Mouse (Mus musculus): ENCODE measurements at regions not wholly inside any gene's neighbourhood (a gene's known extent, or its start where the extent isn't known, plus 50 kb on each side); places are given as distances from the start of the nearest gene placed in this dataset.
"Not testable (repeated sequence)": the region's sequence is repeated elsewhere in the genome, so short reads cannot be mapped to it uniquely, and the experiment has no call there.

GRCm38 (mm10) chr7:116680523-116680922, 176.4 kb downstream of the Nucb2 start:
- DNase-seq (ENCODE audit: extremely low spot score): no peak

DNA sequence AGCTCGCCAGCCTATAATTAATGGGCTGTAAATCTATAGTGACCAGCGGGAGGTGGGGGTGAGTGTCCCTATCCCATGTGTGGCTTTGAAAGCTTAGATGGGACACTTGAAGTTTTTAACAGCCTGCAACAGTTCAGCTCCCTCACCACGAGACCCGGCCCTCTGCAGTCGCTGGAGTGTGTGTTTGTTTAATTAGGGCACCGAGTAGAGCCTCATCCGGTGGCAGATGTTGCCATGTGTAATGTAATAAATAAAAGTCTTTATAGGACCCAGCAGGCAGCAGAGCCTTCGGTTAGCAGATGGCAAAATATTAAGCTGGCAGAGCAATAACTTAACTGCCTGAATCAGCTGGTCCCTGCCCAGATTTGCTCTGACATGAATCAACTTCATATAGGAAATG, 177.1 kb downstream of the Nucb2 start:
- DNase-seq (ENCODE audit: extremely low spot score): no peak

DNA sequence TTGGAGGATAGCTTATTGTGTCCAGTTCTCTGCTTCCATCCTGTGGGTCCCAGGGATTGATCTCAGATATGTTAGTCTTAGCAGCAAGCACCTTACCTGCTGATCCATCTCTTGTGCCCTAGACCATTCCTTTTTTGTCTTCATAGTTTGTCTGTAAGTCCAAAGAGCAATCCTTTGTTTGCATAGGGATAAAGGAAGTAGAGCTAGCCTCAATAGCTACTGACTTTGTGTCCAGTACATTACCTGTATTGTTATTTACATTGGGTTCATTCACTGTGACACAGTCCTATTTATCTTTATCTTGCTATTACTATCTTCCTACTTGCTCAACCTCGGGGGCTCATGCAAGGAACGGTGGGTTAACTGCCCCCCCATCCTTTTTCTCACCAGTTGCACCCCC, 196.2 kb downstream of the Nucb2 start:
- DNase-seq (ENCODE audit: extremely low spot score): no peak

- DNase-seq (ENCODE audit: extremely low spot score): peak; percentile 81
These were observed 197.5 kb downstream of the Nucb2 start for GRCm38 (mm10) chr7:116701466-116702342.

DNA sequence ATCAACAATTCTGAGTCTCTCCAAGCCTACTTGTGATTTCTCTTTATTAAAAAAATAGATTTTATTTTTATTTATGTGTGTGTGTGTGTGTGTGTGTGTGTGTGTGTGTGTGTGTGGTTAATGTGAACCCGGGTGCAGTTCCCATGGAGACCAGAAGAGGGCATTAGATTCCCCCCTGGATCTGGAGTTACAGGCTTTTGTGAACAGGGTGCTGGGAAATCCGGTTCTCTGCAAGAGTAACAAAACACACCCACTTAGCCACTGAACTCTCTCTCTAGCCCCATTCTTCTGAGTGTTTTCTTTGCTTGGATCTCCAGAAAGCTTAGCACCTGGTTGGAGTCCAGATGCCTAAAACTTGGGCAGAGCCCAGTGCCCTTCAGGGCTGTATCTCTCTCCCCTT, 198.4 kb downstream of the Nucb2 start:
- no peak for DNase-seq (ENCODE audit: extremely low spot score)

GRCm38 (mm10) chr7:116711541-116711940, 207.4 kb downstream of the Nucb2 start:
- DNase-seq (ENCODE audit: extremely low spot score): no peak

- no peak for DNase-seq (ENCODE audit: extremely low spot score)
These were observed 209.0 kb downstream of the Nucb2 start for GRCm38 (mm10) chr7:116713200-116713599.

DNA sequence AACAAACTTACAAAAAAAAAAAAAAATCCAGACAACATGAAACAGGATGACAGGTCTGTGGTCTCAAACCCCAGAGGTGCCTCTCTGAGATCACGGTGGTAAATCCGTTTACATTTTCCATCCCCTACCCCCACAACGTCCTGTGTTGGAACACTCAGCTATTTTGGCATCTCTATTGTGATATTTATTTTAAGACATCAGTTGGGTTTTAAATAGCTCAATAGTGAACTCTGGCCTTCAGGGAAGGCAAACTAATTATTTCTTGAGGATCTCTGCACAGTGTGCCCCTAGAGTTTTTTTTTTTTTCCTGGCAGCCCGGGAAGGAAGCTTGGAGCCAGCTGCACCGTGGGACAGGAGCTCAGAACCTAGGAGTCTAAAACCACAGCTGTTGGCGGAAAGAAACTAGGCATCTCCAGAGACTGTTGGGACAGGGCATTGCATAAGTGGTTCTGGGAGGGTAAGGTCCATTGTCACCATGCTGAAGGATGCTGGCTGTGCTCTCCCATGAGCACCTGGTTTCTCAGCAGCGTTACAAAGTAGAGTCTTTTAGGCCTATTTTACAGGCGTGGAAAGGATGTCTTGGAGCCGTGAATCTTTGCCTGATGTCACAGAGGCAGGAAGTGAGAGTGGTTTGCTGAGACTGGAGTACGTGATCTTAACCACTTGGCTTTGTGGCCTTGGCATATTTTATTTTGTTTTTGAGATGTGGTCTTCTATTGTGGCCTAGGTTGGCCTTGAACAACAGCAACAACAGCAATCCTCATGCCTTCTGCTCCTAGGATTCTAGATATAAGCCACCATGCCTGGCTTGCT, 211.3 kb downstream of the Nucb2 start:
- no peak for DNase-seq (ENCODE audit: extremely low spot score)

- no peak for DNase-seq (ENCODE audit: extremely low spot score)
These were observed 224.2 kb downstream of the Nucb2 start for GRCm38 (mm10) chr7:116728379-116728778.

DNA sequence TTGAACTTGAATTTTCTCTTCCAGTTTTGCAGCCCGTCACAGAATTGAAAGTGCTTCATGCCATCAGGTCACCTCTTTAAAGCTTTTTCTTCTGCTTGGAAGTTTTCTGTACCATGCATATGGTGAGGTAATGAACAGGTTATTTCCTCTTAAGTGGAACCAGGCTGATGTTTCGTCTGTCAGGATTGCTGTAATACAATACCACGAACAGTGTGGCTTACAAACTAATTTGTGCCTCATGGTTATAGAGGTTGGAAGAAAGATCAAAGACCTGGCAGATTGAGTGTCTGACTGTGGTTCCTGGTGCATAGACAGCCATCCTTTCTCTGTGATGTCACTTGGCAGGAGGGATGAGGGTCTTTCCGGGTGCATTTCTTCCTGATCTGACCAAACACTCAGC, 225.6 kb downstream of the Nucb2 start:
- no peak for DNase-seq (ENCODE audit: extremely low spot score)

GRCm38 (mm10) chr7:116735676-116736075, 231.5 kb downstream of the Nucb2 start:
- no peak for DNase-seq (ENCODE audit: extremely low spot score)

GRCm38 (mm10) chr7:116736333-116736732, 232.2 kb downstream of the Nucb2 start:
- no peak for DNase-seq (ENCODE audit: extremely low spot score)

DNA sequence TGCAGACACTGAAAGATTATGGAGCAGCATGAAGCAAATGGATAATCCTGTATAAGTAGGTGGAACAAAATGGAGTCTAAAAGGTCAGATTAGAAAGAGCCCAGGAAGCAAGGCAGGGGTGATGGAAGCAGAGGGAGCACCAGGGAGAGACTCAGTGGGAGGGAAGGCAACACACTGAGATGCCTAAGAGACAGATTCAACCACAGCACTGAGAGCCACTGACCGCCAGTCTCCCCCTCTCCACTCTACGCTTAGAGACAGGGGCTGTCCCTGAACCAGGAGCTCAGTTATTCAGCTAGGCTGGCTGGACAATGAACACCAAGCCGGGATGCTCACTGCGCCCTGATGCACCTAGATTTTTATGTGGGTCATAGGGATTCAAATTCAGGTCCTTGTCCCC, 233.8 kb downstream of the Nucb2 start:
- no peak for DNase-seq (ENCODE audit: extremely low spot score)

- DNase-seq (ENCODE audit: extremely low spot score): no peak
These were observed 250.4 kb downstream of the Nucb2 start for GRCm38 (mm10) chr7:116754556-116754955.

GRCm38 (mm10) chr7:116792181-116792580, 288.0 kb downstream of the Nucb2 start:
- not testable (repeated sequence) for DNase-seq (ENCODE audit: extremely low spot score)

GRCm38 (mm10) chr7:116808475-116808874, 304.3 kb downstream of the Nucb2 start:
- DNase-seq (ENCODE audit: extremely low spot score): no peak

- no peak for DNase-seq (ENCODE audit: extremely low spot score)
These were observed 312.3 kb downstream of the Nucb2 start for GRCm38 (mm10) chr7:116816494-116816893.

DNA sequence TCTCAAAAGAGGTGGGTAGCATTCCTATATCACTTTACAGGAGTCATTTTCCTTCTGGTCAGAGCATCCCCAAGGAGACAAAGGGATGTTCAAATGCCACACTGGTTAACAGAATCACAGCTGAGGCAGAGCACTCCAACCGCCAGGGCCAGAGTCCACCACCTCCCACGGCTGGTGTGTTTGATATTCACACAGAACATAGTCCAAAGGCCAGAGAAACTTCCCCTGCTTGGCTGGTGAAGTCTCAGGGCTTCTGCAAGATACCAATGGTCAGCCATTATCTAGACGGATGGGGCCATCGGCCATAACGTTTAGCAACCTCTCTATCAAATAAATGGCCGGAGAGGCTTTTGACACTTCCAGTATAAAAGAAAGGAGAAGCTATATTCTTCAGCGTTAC, 313.8 kb downstream of the Nucb2 start:
- DNase-seq (ENCODE audit: extremely low spot score): no peak

DNA sequence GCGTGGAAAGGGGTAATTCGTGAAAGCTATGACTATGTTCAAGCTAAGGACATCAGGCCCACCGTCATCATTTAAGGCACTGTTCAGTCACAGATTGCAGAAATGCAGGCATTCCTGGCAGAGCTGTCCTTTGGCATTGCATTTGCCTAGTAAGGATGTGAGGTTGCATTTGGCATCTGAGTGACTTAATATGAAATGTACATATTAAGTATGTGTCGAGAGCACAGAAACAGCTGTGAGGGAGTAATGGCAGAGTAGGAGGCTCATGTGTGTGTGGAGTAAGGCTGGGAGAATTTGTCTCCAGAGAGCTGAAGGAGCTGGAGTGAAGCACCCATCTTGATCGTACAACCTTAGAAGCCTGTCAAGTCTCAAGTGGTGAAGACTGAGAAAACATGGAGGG, 316.4 kb downstream of the Nucb2 start:
- DNase-seq (ENCODE audit: extremely low spot score): no peak

GRCm38 (mm10) chr7:116842894-116843293, 338.7 kb downstream of the Nucb2 start:
- DNase-seq (ENCODE audit: extremely low spot score): no peak

GRCm38 (mm10) chr7:116847846-116848730, 343.9 kb downstream of the Nucb2 start:
- no peak for DNase-seq (ENCODE audit: extremely low spot score)

GRCm38 (mm10) chr7:116853351-116853750, 349.2 kb downstream of the Nucb2 start:
- DNase-seq (ENCODE audit: extremely low spot score): no peak
